Mouse (Mus musculus) liver, postnatal 0 days (tissue): ENCODE results near the gene Faah.

ENCODE experiments used
- CTCF ChIP-seq: sonication (generic); IDR thresholded peaks from 2 replicates; pipeline ENCODE4 v1.5.1; 2016; ENCODE audit warnings: antibody characterized with exemption, low read depth
- EP300 ChIP-seq: IDR thresholded peaks from 2 replicates; pipeline ENCODE4 v1.6.1; 2016; ENCODE audit warnings: antibody characterized with exemption, low read depth, mild to moderate bottlenecking

DNA sequence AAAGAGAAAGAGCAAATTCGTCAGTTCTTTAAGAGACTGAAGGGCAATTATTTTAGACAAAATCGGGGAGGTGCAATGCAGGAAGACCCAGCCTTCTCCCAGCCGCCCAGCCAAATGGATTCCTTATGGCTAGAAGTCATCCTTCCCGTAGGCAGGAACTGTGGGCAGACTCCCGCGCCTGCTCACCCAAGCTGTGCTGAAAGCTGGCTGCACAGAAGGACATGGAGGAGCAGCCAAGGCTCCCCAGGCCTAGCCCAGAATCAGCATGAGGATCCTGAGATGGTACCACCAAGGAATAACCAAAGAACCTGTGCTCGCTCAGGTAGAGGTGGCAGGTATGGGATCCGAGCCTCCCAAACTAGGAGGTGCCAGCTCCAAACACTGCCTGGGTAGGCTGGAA is 1.7 kb downstream of the Faah start:
- TF ChIP-seq EP300 (no peak), CTCF (no peak)
